Mouse (Mus musculus) ES-E14 (cell line): ENCODE measurements around the gene Amigo1.

ENCODE experiments used
- CHD2 ChIP-seq: IDR thresholded peaks from 2 replicates; pipeline ENCODE4 v1.6.1; 2014; ENCODE audit warnings: mild to moderate bottlenecking, low read depth, low read length, inconsistent platforms
- MAFK ChIP-seq: IDR thresholded peaks from 2 replicates; pipeline ENCODE4 v1.6.1; 2014; ENCODE audit warnings: mild to moderate bottlenecking, low read depth, low read length, inconsistent platforms; ENCODE audit not compliant: insufficient read depth
- ZNF384 ChIP-seq: IDR thresholded peaks from 2 replicates; pipeline ENCODE4 v1.6.1; 2012; ENCODE audit warnings: low read depth, low read length, inconsistent platforms

GRCm38 (mm10) chr3:108165532-108166315, 20.4 kb upstream of the Amigo1 start:
- TF ChIP-seq ZNF384 (no peak), CHD2 (no peak), MAFK (no peak)
